Mouse (Mus musculus) liver, adult 2 months (tissue): ENCODE data around the gene Ppp1r26. TPM values are rescaled to one million over a fixed set of nuclear protein-coding genes. Genes with fewer than 3 reads are reported as not detected.

ENCODE experiments used
- DNase-seq: peaks from one replicate; pipeline ENCODE4 v3.0.0-alpha.2; 2011; ENCODE audit warnings: low read depth, low spot score; ENCODE audit errors: extremely low read depth
- H3K27ac ChIP-seq: fragments of 200-500 bp; replicated peaks from 2 replicates; pipeline ENCODE4 v1.5.1; 2012; ENCODE audit warnings: low read depth, mild to moderate bottlenecking, control low read depth, inconsistent platforms, low read length; ENCODE audit not compliant: insufficient read depth
- H3K27me3 ChIP-seq: fragments of 200-500 bp; 2 replicates; pipeline ENCODE4 v1.6.1; 2012; ENCODE audit warnings: mild to moderate bottlenecking, moderate library complexity, low read length, inconsistent platforms; ENCODE audit not compliant: control insufficient read depth, insufficient read depth
- H3K36me3 ChIP-seq: fragments of 200-500 bp; 2 replicates; pipeline ENCODE4 v1.6.1; 2012; ENCODE audit warnings: low read length, inconsistent platforms; ENCODE audit not compliant: control insufficient read depth, insufficient read depth
- H3K4me1 ChIP-seq: fragments of 200-500 bp; 2 replicates; pipeline ENCODE4 v1.6.1; 2011; ENCODE audit warnings: low read length; ENCODE audit not compliant: control insufficient read depth, insufficient read depth
- H3K4me3 ChIP-seq: fragments of 200-500 bp; 2 replicates; pipeline ENCODE4 v1.5.1; 2011; ENCODE audit warnings: low read depth, mild to moderate bottlenecking, control low read depth, low read length, moderate library complexity; ENCODE audit not compliant: insufficient read depth
- H3K79me2 ChIP-seq: fragments of 200-500 bp; 2 replicates; pipeline ENCODE4 v1.6.1; 2012; ENCODE audit warnings: inconsistent platforms, mild to moderate bottlenecking, low read length, moderate library complexity; ENCODE audit not compliant: control insufficient read depth, insufficient read depth
- H3K9ac ChIP-seq: fragments of 200-500 bp; 2 replicates; pipeline ENCODE4 v1.6.1; 2012; ENCODE audit warnings: low read depth, mild to moderate bottlenecking, control low read depth, inconsistent platforms, low read length
- CTCF ChIP-seq: fragments of 200-500 bp; IDR thresholded peaks from 2 replicates; pipeline ENCODE4 v1.5.1; 2011; ENCODE audit warnings: low read depth, low read length, control low read depth
- POLR2A ChIP-seq: fragments of 200-500 bp; IDR thresholded peaks from 2 replicates; pipeline ENCODE4 v1.6.1; 2011; ENCODE audit warnings: low read length, control low read depth; ENCODE audit not compliant: insufficient read depth; ENCODE audit errors: extremely low read depth
- WGBS: fragments of 180-500 bp; shearing (Covaris S2); methylation state at CpG from one replicate; pipeline ENCODE4 v1.1.7; 2018; 5-methylcytosine and 5-hydroxymethylcytosine counted together
- polyA plus RNA-seq: library from polyadenylated mRNA; depleted of rRNA; stranded (reverse); fragments of >200 nt; gene quantifications from 2 replicates; pipeline ENCODE4 v1.2.3, GENCODE M21; 2012
- total RNA-seq: library from RNA; depleted of rRNA; stranded (reverse); fragments of >200 nt; gene quantifications from 2 replicates; pipeline ENCODE4 v1.2.3, GENCODE M21; 2014

Ppp1r26 gene
- total and polyA plus RNA-seq, 2 experiments = 0.07 to 0.09 TPM

GRCm38 (mm10) chr2:28415387-28416024 lies 31.1 kb upstream of the Ppp1r26 start:
- H3K4me1 ChIP-seq = peaks cover 10% of the 10 kb centered on the region; the same call in 1 of the 2 replicates
- 13% methylated on average over 10 of the region's 10 CpGs for WGBS
- H3K27me3 ChIP-seq = no peaks in the 10 kb centered on the region
- H3K36me3 ChIP-seq = no peaks in the 10 kb centered on the region
- no peak overlapping the region for H3K4me3 ChIP-seq
- TF ChIP-seq CTCF (no peak), POLR2A (no peak)
- peak; percentile 79 for DNase-seq
- no peak overlapping the region for H3K9ac ChIP-seq
- no peaks in the 10 kb centered on the region for H3K79me2 ChIP-seq
- no peak overlapping the region for H3K27ac ChIP-seq

- WGBS = 100% methylated on average over 1 of the region's 1 CpGs
- Histone ChIP-seq H3K27me3 (no peaks in the 10 kb centered on the region), H3K79me2 (no peaks in the 10 kb centered on the region), H3K36me3 (no peaks in the 10 kb centered on the region), H3K9ac (no peak overlapping the region), H3K4me1 (peaks cover 10% of the 10 kb centered on the region; the same call in 1 of the 2 replicates), H3K4me3 (no peak overlapping the region), H3K27ac (no peak overlapping the region)
- DNase-seq = no peak
- TF ChIP-seq CTCF (no peak), POLR2A (no peak)
These were observed 30.1 kb upstream of the Ppp1r26 start for GRCm38 (mm10) chr2:28416511-28416910.

GRCm38 (mm10) chr2:28418034-28418433 lies 28.6 kb upstream of the Ppp1r26 start:
- no peak overlapping the region for H3K4me3 ChIP-seq
- DNase-seq = peak; percentile 67
- 44% methylated on average over 2 of the region's 2 CpGs for WGBS
- peak; percentile 92 for TF ChIP-seq CTCF
- TF ChIP-seq POLR2A = no peak
- H3K27ac ChIP-seq = no peak overlapping the region
- H3K79me2 ChIP-seq = no peaks in the 10 kb centered on the region
- H3K27me3 ChIP-seq = no peaks in the 10 kb centered on the region
- H3K4me1 ChIP-seq = peaks cover 10% of the 10 kb centered on the region; the same call in 1 of the 2 replicates
- no peaks in the 10 kb centered on the region for H3K36me3 ChIP-seq
- no peak overlapping the region for H3K9ac ChIP-seq

- no peak overlapping the region for H3K9ac ChIP-seq
- no peak overlapping the region for H3K27ac ChIP-seq
- H3K36me3 ChIP-seq = no peaks in the 10 kb centered on the region
- TF ChIP-seq CTCF (peak; percentile 95), POLR2A (no peak)
- peaks cover 10% of the 10 kb centered on the region; the same call in 1 of the 2 replicates for H3K4me1 ChIP-seq
- no peaks in the 10 kb centered on the region for H3K79me2 ChIP-seq
- WGBS = 23% methylated on average over 4 of the region's 4 CpGs
- H3K4me3 ChIP-seq = no peak overlapping the region
- no peaks in the 10 kb centered on the region for H3K27me3 ChIP-seq
- DNase-seq = peak; percentile 60
These were observed 26.7 kb upstream of the Ppp1r26 start for GRCm38 (mm10) chr2:28419898-28420297.

GRCm38 (mm10) chr2:28423167-28423566 lies 23.4 kb upstream of the Ppp1r26 start:
- Histone ChIP-seq H3K27ac (no peak overlapping the region), H3K36me3 (no peaks in the 10 kb centered on the region)
- TF ChIP-seq CTCF (peak; percentile 52; the same call in 1 of the 2 replicates), POLR2A (no peak)

GRCm38 (mm10) chr2:28427226-28427625 lies 19.4 kb upstream of the Ppp1r26 start:
- Histone ChIP-seq H3K36me3 (no peaks in the 10 kb centered on the region), H3K4me3 (no peak overlapping the region), H3K79me2 (no peaks in the 10 kb centered on the region), H3K27ac (no peak overlapping the region), H3K4me1 (no peaks in the 10 kb centered on the region), H3K27me3 (no peaks in the 10 kb centered on the region), H3K9ac (no peak overlapping the region)
- DNase-seq = no peak
- 81% methylated on average over 6 of the region's 6 CpGs for WGBS
- TF ChIP-seq CTCF = no peak
- TF ChIP-seq POLR2A = no peak

More at GRCm38 (mm10) chr2:28423167-28423566, 23.4 kb upstream of the Ppp1r26 start:
- Histone ChIP-seq H3K4me1 (no peaks in the 10 kb centered on the region), H3K9ac (no peak overlapping the region), H3K79me2 (no peaks in the 10 kb centered on the region), H3K4me3 (no peak overlapping the region), H3K27me3 (no peaks in the 10 kb centered on the region)
- 28% methylated on average over 3 of the region's 3 CpGs for whole genome bisulfite sequencing
- DNase-seq = peak; percentile 45
